Mouse (Mus musculus) ES-E14 (cell line): ENCODE results near the gene Nebl.

Source experiments
- HCFC1 ChIP-seq: IDR thresholded peaks from 2 replicates; pipeline ENCODE4 v1.6.1; 2012; ENCODE audit warnings: low read length, inconsistent platforms, borderline replicate concordance; ENCODE audit not compliant: insufficient read depth
- ZC3H11A ChIP-seq: IDR thresholded peaks from 2 replicates; pipeline ENCODE4 v1.6.1; 2012; ENCODE audit warnings: low read depth, mild to moderate bottlenecking, inconsistent platforms, low read length, borderline replicate concordance

DNA sequence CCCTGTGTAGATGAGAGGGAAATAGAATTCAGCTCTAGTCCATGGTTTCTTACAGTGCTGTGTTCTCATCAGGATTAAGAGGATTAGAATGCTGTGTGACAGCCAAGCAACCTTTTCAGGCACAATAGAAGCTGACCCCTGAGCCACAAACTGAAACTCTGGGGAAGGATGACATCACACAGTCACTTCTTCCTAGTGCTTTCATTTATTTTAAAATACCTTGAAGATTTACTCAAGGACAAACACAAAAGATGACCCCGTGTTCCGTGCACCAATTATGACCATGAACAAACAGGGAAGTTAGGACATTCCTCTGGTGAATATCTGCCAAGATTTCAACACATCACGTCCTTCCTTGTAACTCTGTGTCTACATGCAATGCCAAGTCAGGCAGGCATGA lies 121.0 kb downstream of the Nebl start:
- TF ChIP-seq ZC3H11A (no peak), HCFC1 (no peak)
